Mouse (Mus musculus) C2C12 (cell line): ENCODE measurements at regions not wholly inside any gene's neighbourhood (a gene's known extent, or its start where the extent isn't known, plus 50 kb on each side); places are given as distances from the start of the nearest gene placed in this dataset.

Source experiments
- CTCF ChIP-seq: IDR thresholded peaks from one replicate; pipeline ENCODE4 v1.5.1; 2011; ENCODE audit not compliant: control insufficient read depth, insufficient read depth, insufficient read length
- USF1 ChIP-seq: IDR thresholded peaks from one replicate; pipeline ENCODE4 v1.6.1; 2011; ENCODE audit warnings: low read depth, mild to moderate bottlenecking, control low read depth, moderate library complexity

GRCm38 (mm10) chr4:131041210-131041609, 97.0 kb downstream of the Matn1 start:
- TF ChIP-seq CTCF (no peak), USF1 (no peak)
